Mouse (Mus musculus) midbrain, embryonic 13.5 days (tissue): ENCODE measurements at regions not wholly inside any gene's neighbourhood (a gene's known extent, or its start where the extent isn't known, plus 50 kb on each side); places are given as distances from the start of the nearest gene placed in this dataset.

ENCODE experiments used
- ATAC-seq: fragments of 200-750 bp; cut with Nextera tagmentation; 2 replicates; pipeline ENCODE4 v1.8.0; 2017; ENCODE audit warnings: mild to moderate bottlenecking, moderate TSS enrichment, moderate library complexity
- H3K27ac ChIP-seq: fragments of 300-500 bp; sonication (generic); 2 replicates; pipeline ENCODE4 v1.5.1; 2015; ENCODE audit warnings: inconsistent platforms, mild to moderate bottlenecking, moderate library complexity
- H3K27me3 ChIP-seq: fragments of 300-500 bp; sonication (generic); 2 replicates; pipeline ENCODE4 v1.6.1; 2015; ENCODE audit warnings: mild to moderate bottlenecking, inconsistent platforms
- H3K36me3 ChIP-seq: fragments of 300-500 bp; sonication (generic); 2 replicates; pipeline ENCODE4 v1.6.1; 2015; ENCODE audit warnings: mild to moderate bottlenecking, inconsistent platforms
- H3K4me1 ChIP-seq: fragments of 300-500 bp; sonication (generic); replicated peaks from 2 replicates; pipeline ENCODE4 v1.6.1; 2015; ENCODE audit warnings: inconsistent platforms
- H3K4me2 ChIP-seq: fragments of 300-500 bp; sonication (generic); replicated peaks from 2 replicates; pipeline ENCODE4 v1.6.1; 2015; ENCODE audit warnings: moderate library complexity, mild to moderate bottlenecking, inconsistent platforms
- H3K4me3 ChIP-seq: fragments of 300-500 bp; sonication (generic); replicated peaks from 2 replicates; pipeline ENCODE4 v1.5.1; 2015; ENCODE audit warnings: mild to moderate bottlenecking, inconsistent platforms
- H3K9ac ChIP-seq: fragments of 300-500 bp; sonication (generic); replicated peaks from 2 replicates; pipeline ENCODE4 v1.6.1; 2015; ENCODE audit warnings: mild to moderate bottlenecking, inconsistent platforms
- H3K9me3 ChIP-seq: fragments of 300-500 bp; sonication (generic); 2 replicates; pipeline ENCODE4 v1.6.1; 2016; ENCODE audit warnings: mild to moderate bottlenecking, inconsistent platforms
- WGBS: fragments of 180-500 bp; shearing (Covaris S2); methylation state at CpG from one replicate; pipeline ENCODE4 v1.1.7; 2015; 5-methylcytosine and 5-hydroxymethylcytosine counted together

DNA sequence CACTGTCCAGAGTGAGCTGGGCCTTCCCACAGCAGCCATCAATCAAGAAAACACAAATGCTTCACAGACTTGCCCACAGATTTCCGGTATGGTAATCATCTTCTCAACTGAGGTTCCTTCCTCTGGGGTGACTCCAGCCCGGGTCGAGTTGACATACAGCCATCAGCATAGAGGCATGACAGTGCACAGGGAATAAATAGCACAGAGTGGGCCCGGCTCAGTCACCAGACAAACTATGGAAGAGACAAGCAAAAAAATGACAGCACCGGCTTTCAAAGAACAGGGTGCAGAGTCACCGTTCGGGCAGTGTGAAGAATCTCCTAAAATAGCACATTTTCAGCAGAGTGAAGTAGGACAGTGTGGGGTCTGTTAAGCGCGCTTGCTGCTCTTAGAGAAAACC lies 103.7 kb upstream of the Npas2 start:
- H3K9me3 ChIP-seq, result no peaks in the 10 kb centered on the region
- no peak overlapping the region for H3K4me3 ChIP-seq
- H3K9ac ChIP-seq, result no peak overlapping the region
- no peak overlapping the region for H3K4me2 ChIP-seq
- no peaks in the 10 kb centered on the region for H3K4me1 ChIP-seq
- H3K27ac ChIP-seq, result no peak overlapping the region
- WGBS, result 90% methylated on average over 9 of the region's 9 CpGs
- no peak for ATAC-seq
- H3K36me3 ChIP-seq, result no peaks in the 10 kb centered on the region
- no peaks in the 10 kb centered on the region for H3K27me3 ChIP-seq

- 92% methylated on average over 8 of the region's 8 CpGs for whole genome bisulfite sequencing
- Histone ChIP-seq H3K27ac (no peak overlapping the region), H3K9me3 (no peaks in the 10 kb centered on the region), H3K4me1 (no peaks in the 10 kb centered on the region), H3K4me3 (no peak overlapping the region), H3K27me3 (no peaks in the 10 kb centered on the region), H3K4me2 (no peak overlapping the region), H3K9ac (no peak overlapping the region), H3K36me3 (no peaks in the 10 kb centered on the region)
- ATAC-seq, result no peak
Observed at GRCm38 (mm10) chr1:39091121-39091520, 102.4 kb upstream of the Npas2 start.

DNA sequence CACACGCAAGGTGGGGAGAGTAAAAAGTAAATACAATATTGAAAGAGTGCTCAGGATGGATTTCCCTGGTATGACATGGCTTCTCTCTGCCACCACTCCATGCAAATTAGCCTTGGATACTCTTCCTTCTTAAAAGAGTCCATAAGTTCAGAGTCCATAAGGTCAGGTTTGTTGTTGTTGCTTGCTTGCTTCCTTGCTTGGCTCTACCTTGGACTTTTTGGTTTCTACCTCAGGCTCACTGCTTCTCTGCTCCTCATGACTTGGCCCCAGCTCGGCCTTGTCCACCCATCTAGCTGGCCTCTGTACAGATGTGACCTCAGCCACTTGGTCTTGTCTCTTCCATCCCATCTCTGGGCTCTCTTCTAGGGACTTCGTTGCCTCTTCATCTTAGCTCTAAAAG lies 101.9 kb upstream of the Npas2 start:
- H3K9ac ChIP-seq, result no peak overlapping the region

GRCm38 (mm10) chr1:39093291-39093690 lies 100.2 kb upstream of the Npas2 start:
- Histone ChIP-seq H3K36me3 (no peaks in the 10 kb centered on the region), H3K9ac (no peak overlapping the region), H3K27ac (no peak overlapping the region), H3K27me3 (no peaks in the 10 kb centered on the region), H3K4me3 (no peak overlapping the region), H3K4me2 (no peak overlapping the region), H3K9me3 (no peaks in the 10 kb centered on the region), H3K4me1 (no peaks in the 10 kb centered on the region)
- ATAC-seq, result no peak
- 84% methylated on average over 4 of the region's 4 CpGs for WGBS

More for the DNA sequence above, 101.9 kb upstream of the Npas2 start:
- H3K4me3 ChIP-seq, result no peak overlapping the region
- no peak overlapping the region for H3K27ac ChIP-seq
- H3K36me3 ChIP-seq, result no peaks in the 10 kb centered on the region
- H3K27me3 ChIP-seq, result no peaks in the 10 kb centered on the region
- WGBS, result 90% methylated on average over 3 of the region's 3 CpGs
- H3K4me2 ChIP-seq, result no peak overlapping the region
- no peak for ATAC-seq
- H3K4me1 ChIP-seq, result no peaks in the 10 kb centered on the region
- H3K9me3 ChIP-seq, result no peaks in the 10 kb centered on the region

- no peaks in the 10 kb centered on the region for H3K36me3 ChIP-seq
- no peaks in the 10 kb centered on the region for H3K4me1 ChIP-seq
- no peak overlapping the region for H3K9ac ChIP-seq
- no peak overlapping the region for H3K4me3 ChIP-seq
- 90% methylated on average over 8 of the region's 8 CpGs for WGBS
- no peaks in the 10 kb centered on the region for H3K27me3 ChIP-seq
- no peak overlapping the region for H3K4me2 ChIP-seq
- H3K27ac ChIP-seq, result no peak overlapping the region
- ATAC-seq, result no peak
- H3K9me3 ChIP-seq, result no peaks in the 10 kb centered on the region
Observed at GRCm38 (mm10) chr1:39094001-39094400, 99.5 kb upstream of the Npas2 start.

DNA sequence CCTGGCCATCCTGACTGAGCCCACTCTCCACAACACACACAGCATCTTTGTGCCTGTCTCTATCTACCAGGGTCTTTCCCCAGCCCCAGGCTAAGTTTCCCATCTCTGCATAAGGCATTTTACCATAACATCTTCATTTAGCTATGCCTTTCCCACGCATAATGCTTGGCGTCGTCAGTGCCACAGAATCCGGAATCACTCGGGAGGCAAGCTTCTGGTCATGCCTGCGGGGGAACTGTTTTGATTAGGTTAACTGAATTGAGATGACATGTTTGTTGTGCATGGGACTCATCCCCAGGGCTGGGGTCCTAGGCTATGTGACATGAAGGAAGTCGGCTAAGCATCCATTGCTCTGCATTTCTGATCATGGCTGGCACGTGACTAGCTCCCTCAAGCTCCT lies 97.6 kb upstream of the Npas2 start:
- ATAC-seq, result no peak
- Histone ChIP-seq H3K36me3 (no peaks in the 10 kb centered on the region), H3K4me2 (no peak overlapping the region), H3K9ac (no peak overlapping the region), H3K4me3 (no peak overlapping the region), H3K4me1 (no peaks in the 10 kb centered on the region), H3K27ac (no peak overlapping the region), H3K9me3 (no peaks in the 10 kb centered on the region), H3K27me3 (no peaks in the 10 kb centered on the region)
- WGBS, result 79% methylated on average over 8 of the region's 8 CpGs

GRCm38 (mm10) chr1:39096726-39097125 lies 96.8 kb upstream of the Npas2 start:
- Histone ChIP-seq H3K9ac (no peak overlapping the region), H3K4me2 (no peak overlapping the region), H3K36me3 (no peaks in the 10 kb centered on the region), H3K4me1 (no peaks in the 10 kb centered on the region), H3K27me3 (no peaks in the 10 kb centered on the region), H3K4me3 (no peak overlapping the region), H3K9me3 (no peaks in the 10 kb centered on the region), H3K27ac (no peak overlapping the region)
- WGBS, result 92% methylated on average over 3 of the region's 3 CpGs
- ATAC-seq, result no peak

- H3K9ac ChIP-seq, result no peak overlapping the region
- H3K4me3 ChIP-seq, result no peak overlapping the region
- H3K4me1 ChIP-seq, result no peaks in the 10 kb centered on the region
- ATAC-seq, result no peak
- no peaks in the 10 kb centered on the region for H3K36me3 ChIP-seq
- no peak overlapping the region for H3K27ac ChIP-seq
- H3K9me3 ChIP-seq, result no peaks in the 10 kb centered on the region
- no peak overlapping the region for H3K4me2 ChIP-seq
- WGBS, result 91% methylated on average over 10 of the region's 10 CpGs
- H3K27me3 ChIP-seq, result no peaks in the 10 kb centered on the region
Observed at GRCm38 (mm10) chr1:39097499-39097898, 96.0 kb upstream of the Npas2 start.

DNA sequence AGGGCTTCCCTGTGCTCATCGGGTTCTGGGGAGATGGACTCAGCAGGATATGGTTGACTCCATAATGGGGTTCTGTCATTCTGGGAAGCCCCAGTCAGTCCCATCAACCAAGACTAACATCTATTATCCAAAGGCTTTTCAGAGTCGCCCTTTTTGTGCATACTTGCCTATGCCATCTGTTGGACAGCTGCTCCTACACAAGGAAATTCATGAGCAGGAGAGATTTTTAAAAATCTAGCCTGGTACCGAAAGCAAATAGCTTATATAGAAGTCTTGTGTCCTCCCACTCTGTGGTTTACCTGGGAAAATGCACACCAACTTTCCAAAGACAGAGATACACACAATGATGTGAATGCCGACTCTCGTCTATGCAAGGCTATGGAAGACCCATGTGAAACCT lies 95.4 kb upstream of the Npas2 start:
- Histone ChIP-seq H3K27ac (no peak overlapping the region), H3K4me1 (no peaks in the 10 kb centered on the region)

DNA sequence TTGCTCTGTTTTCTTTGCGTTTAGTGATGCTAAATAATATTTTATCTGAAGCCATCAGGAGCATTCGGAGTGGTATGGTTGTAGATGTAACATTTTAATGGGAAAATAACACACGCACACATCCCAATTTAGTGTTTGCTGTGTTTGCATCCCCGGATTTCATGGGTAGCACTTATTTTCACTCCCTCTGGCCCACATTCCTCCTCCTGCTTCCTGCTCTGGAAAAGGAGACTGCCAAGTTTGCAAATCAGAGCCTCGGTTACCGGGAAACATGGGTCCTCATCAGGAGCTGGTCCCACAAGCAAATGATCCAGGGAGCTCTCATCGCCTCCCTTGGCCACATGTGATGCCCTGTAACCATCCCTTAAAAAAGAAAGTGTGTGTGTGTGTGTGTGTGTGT lies 94.3 kb upstream of the Npas2 start:
- Histone ChIP-seq H3K4me3 (no peak overlapping the region), H3K4me2 (no peak overlapping the region), H3K4me1 (no peaks in the 10 kb centered on the region), H3K36me3 (no peaks in the 10 kb centered on the region), H3K27ac (no peak overlapping the region), H3K9me3 (no peaks in the 10 kb centered on the region), H3K9ac (no peak overlapping the region), H3K27me3 (no peaks in the 10 kb centered on the region)
- ATAC-seq, result no peak
- WGBS, result 94% methylated on average over 7 of the region's 7 CpGs

More for the DNA sequence above, 95.4 kb upstream of the Npas2 start:
- Histone ChIP-seq H3K4me3 (no peak overlapping the region), H3K27me3 (no peaks in the 10 kb centered on the region), H3K4me2 (no peak overlapping the region), H3K36me3 (no peaks in the 10 kb centered on the region), H3K9ac (no peak overlapping the region), H3K9me3 (no peaks in the 10 kb centered on the region)
- no peak for ATAC-seq
- WGBS, result 90% methylated on average over 5 of the region's 5 CpGs

DNA sequence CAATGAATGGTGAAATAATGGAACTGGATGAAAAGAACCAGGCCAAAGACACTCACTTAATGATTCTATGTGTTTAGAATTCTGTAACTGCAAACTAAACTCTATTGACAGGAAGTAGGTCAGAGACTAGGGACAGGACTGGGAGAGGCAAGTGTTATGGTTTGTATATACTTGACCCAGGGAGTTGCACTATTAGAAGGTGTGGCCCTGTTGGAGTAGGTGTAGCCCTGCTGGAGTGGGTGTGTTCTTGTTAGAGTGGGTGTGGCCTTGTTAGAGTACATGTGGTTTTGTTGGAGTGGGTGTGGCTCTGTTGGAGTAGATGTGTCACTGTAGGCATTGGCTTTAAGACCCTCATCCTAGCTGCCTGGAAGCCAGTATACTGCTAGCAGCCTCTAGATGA lies 93.0 kb upstream of the Npas2 start:
- Histone ChIP-seq H3K4me2 (no peak overlapping the region), H3K36me3 (no peaks in the 10 kb centered on the region), H3K27ac (no peak overlapping the region), H3K9me3 (no peaks in the 10 kb centered on the region), H3K27me3 (no peaks in the 10 kb centered on the region), H3K4me3 (no peak overlapping the region), H3K4me1 (no peaks in the 10 kb centered on the region), H3K9ac (no peak overlapping the region)
- no peak for ATAC-seq

DNA sequence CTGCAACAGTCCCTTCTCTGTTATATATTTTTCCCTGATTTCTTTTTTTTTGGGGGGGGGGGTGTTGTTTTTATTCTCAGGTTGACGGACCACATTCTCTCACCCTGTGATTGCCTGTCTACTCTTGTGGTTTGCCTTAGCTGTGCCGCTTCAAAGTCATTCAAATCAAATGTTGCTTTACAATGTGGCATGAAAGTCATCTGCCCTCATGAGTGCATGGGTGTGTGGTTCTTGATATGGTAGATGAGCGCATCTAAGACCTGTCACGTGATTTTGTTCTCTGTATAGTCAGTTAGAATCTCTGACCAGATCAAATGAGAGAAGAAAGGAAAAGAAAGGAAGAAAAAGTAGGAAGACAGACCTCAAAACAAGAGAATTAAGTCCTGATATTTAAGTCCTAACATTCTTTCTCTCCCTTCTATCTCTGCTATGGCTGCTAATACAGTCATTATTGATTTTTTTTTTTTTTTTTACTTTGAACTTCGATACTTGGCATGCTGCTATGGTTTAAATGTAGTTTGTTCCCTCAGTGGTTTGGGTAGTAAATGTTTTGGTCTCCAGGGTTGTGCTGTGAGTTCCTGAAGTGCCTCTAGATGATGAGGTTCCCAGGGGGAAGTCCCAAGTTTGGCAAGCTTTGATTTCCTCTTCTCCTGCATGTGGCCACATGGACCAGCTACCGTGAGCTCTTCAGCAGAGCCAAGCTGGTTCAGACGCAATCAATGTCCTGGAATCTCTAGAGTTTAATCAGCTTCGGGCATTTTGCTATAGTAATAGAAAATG lies 91.2 kb upstream of the Npas2 start:
- WGBS, result 83% methylated on average over 8 of the region's 8 CpGs
- no peak overlapping the region for H3K9ac ChIP-seq

More for the DNA sequence above, 91.2 kb upstream of the Npas2 start:
- H3K27me3 ChIP-seq, result no peaks in the 10 kb centered on the region
- H3K4me1 ChIP-seq, result 0 out of 2 replicates have a peak, but pooled peaks cover 6% of the 10 kb centered on the region
- no peaks in the 10 kb centered on the region for H3K36me3 ChIP-seq
- H3K4me3 ChIP-seq, result no peak overlapping the region
- no peaks in the 10 kb centered on the region for H3K9me3 ChIP-seq
- ATAC-seq, result no peak
- H3K27ac ChIP-seq, result no peak overlapping the region
- no peak overlapping the region for H3K4me2 ChIP-seq
